In the genomic region with DNA sequence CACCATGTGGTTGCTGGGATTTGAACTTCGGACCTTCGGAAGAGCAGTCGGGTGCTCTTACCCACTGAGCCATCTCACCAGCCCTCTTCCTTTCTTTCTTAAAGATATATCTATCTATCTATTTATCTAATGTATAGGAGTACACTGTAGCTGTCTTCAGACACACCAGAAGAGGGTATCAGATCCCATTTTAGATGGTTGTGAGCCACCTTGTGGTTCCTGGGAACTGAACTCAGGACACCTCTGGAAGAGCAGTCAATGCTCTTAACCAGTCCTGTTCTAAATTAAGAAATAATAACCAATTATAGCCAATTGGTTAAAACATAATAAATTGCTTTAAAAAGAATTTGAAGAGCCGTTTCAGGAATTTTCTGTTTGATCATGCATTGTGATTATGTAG, we compare ENCODE assay signal across 9 mouse cellular contexts. TPM values are rescaled to one million over a fixed set of nuclear protein-coding genes. Genes with fewer than 3 reads are reported as not detected.
DNase-seq lines count a peak whose midpoint lies in the region; ATAC-seq lines count a peak whose summit lies in the region.
"Had no signal": no experiment of that assay in that cellular context is flagged by ENCODE, and none has a peak within 500 bp of the region (broad histone marks: within the 10 kb centered on the region; RNA-seq: fewer than 3 reads in every experiment).

No protein-coding gene starts in this region.

- H3K4me2 ChIP-seq in heart, embryonic 16.5 days (ENCODE audit: low read depth, low read length) = peak overlapping the region; percentile 74
- peak overlapping the region; percentile 61 for H3K4me2 ChIP-seq in hindbrain, embryonic 14.5 days (replicated peaks)
- H3K4me2 ChIP-seq in midbrain, embryonic 13.5 days (replicated peaks) = peak overlapping the region; percentile 62

- H3K27me3 ChIP-seq in heart, embryonic 16.5 days (ENCODE audit: control insufficient read depth, insufficient read depth, low read length) = no peaks in the 10 kb centered on the region
- no peaks in the 10 kb centered on the region for H3K27me3 ChIP-seq in hindbrain, embryonic 14.5 days (ENCODE audit: control insufficient read depth, insufficient read depth, low read length)
- 0 out of 2 replicates have a peak, but pooled peaks cover 4% of the 10 kb centered on the region for H3K27me3 ChIP-seq in midbrain, embryonic 13.5 days
- H3K27me3 ChIP-seq: Patski had no signal

- H3K27ac ChIP-seq in heart, embryonic 16.5 days (ENCODE audit: low read length) = no peak overlapping the region
- H3K27ac ChIP-seq in hindbrain, embryonic 14.5 days = no peak overlapping the region
- H3K27ac ChIP-seq in midbrain, embryonic 13.5 days = no peak overlapping the region

- H3K36me3 ChIP-seq in heart, embryonic 16.5 days (ENCODE audit: control insufficient read depth, insufficient read depth) = 0 out of 2 replicates have a peak, but pooled peaks cover 4% of the 10 kb centered on the region
- H3K36me3 ChIP-seq in hindbrain, embryonic 14.5 days (replicated peaks; ENCODE audit: control insufficient read depth, insufficient read depth) = no peaks in the 10 kb centered on the region
- no peaks in the 10 kb centered on the region for H3K36me3 ChIP-seq in midbrain, embryonic 13.5 days

- H3K9me3 ChIP-seq in heart, embryonic 16.5 days (replicated peaks; ENCODE audit: control insufficient read depth, low read length) = no peaks in the 10 kb centered on the region
- no peaks in the 10 kb centered on the region for H3K9me3 ChIP-seq in hindbrain, embryonic 14.5 days (ENCODE audit: control insufficient read depth, low read length)
- H3K9me3 ChIP-seq in midbrain, embryonic 13.5 days = no peaks in the 10 kb centered on the region

- H3K4me1 ChIP-seq in heart, embryonic 16.5 days (ENCODE audit: control insufficient read depth, insufficient read depth, low read length) = peaks cover 17% of the 10 kb centered on the region
- peaks cover 9% of the 10 kb centered on the region for H3K4me1 ChIP-seq in hindbrain, embryonic 14.5 days (replicated peaks; ENCODE audit: control insufficient read depth, insufficient read depth, low read length)
- peaks cover 22% of the 10 kb centered on the region for H3K4me1 ChIP-seq in midbrain, embryonic 13.5 days (replicated peaks)

- 52% methylated on average over 4 of the region's 4 CpGs for WGBS in heart, embryonic 16.5 days
- WGBS in hindbrain, embryonic 14.5 days = 65% methylated on average over 4 of the region's 4 CpGs
- 57% methylated on average over 4 of the region's 4 CpGs for WGBS in midbrain, embryonic 13.5 days

- ATAC-seq in heart, embryonic 16.5 days (replicated peaks; ENCODE audit: extremely low read depth, insufficient read depth, low FRiP score) = no peak
- no peak for ATAC-seq in hindbrain, embryonic 14.5 days (ENCODE audit: low FRiP score)
- no peak for ATAC-seq in midbrain, embryonic 13.5 days
- no peak for ATAC-seq in granulocyte monocyte progenitor cell, adult 5-6 weeks (replicated peaks; ENCODE audit: poor library complexity, severe bottlenecking)

- H3K4me3 ChIP-seq in heart, embryonic 16.5 days (ENCODE audit: low read length) = peak overlapping the region; percentile 95
- H3K4me3 ChIP-seq in hindbrain, embryonic 14.5 days (replicated peaks; ENCODE audit: low read length) = peak overlapping the region; percentile 80
- peak overlapping the region; percentile 88 for H3K4me3 ChIP-seq in midbrain, embryonic 13.5 days (replicated peaks)

- no peak for DNase-seq in heart, adult 11 months
- DNase-seq in ZHBTc4 (ENCODE audit: low read depth, low spot score) = peak; percentile 22
- DNase-seq in hindbrain, embryonic 14.5 days (ENCODE audit: low spot score) = no peak
- DNase-seq in adrenal gland, postnatal 10 days = no peak
- DNase-seq in urinary bladder, postnatal 36 days (ENCODE audit: low spot score in 2 of 2) = no peak

- no peak overlapping the region for H3K9ac ChIP-seq in heart, embryonic 16.5 days (ENCODE audit: low read length)
- H3K9ac ChIP-seq in hindbrain, embryonic 14.5 days = no peak overlapping the region
- H3K9ac ChIP-seq in midbrain, embryonic 13.5 days (replicated peaks) = no peak overlapping the region

RNA-seq across cellular contexts. Expression of gene Snrnp48, which starts 0.6 kb away (rescaled TPM):
- 23.4 and 25.2 TPM in 2 replicates for polyA plus RNA-seq in heart, embryonic 16.5 days (2015; fragmentation: Nextera tagmentation; extraction: Ambion mirVana)
- 21.2 and 26.0 TPM in 2 replicates for polyA plus RNA-seq in hindbrain, embryonic 14.5 days (2014; fragmentation: Nextera tagmentation; extraction: Ambion mirVana)
- polyA plus RNA-seq in midbrain, embryonic 13.5 days (2015; fragmentation: Nextera tagmentation; extraction: Ambion mirVana) = 35.5 and 36.0 TPM in 2 replicates
- 49.3 and 63.7 TPM in 2 replicates for total RNA-seq in granulocyte monocyte progenitor cell, adult 5-6 weeks (2014; fragmentation: Nextera tagmentation)
- total RNA-seq in granulocyte monocyte progenitor cell, adult 5-6 weeks (2017) = 94.5 and 134 TPM in 2 replicates
- total RNA-seq in adrenal gland, postnatal 10 days (2021) = 10 to 100 TPM; 16.1 to 23.9 TPM

RNA-seq across cellular contexts. Expression of gene Dsp, which starts 53.1 kb away (rescaled TPM):
- 40.0 and 44.1 TPM in 2 replicates for polyA plus RNA-seq in heart, embryonic 16.5 days (2015; fragmentation: Nextera tagmentation; extraction: Ambion mirVana)
- 0.35 and 0.42 TPM in 2 replicates for polyA plus RNA-seq in hindbrain, embryonic 14.5 days (2014; fragmentation: Nextera tagmentation; extraction: Ambion mirVana)
- polyA plus RNA-seq in midbrain, embryonic 13.5 days (2015; fragmentation: Nextera tagmentation; extraction: Ambion mirVana) = 0.09 and 0.15 TPM in 2 replicates
- 0.95 and 3.2 TPM in 2 replicates for total RNA-seq in granulocyte monocyte progenitor cell, adult 5-6 weeks (2014; fragmentation: Nextera tagmentation)
- 0.57 and 0.95 TPM in 2 replicates for total RNA-seq in granulocyte monocyte progenitor cell, adult 5-6 weeks (2017)
- total RNA-seq in adrenal gland, postnatal 10 days (2021) = 1 to 10 TPM; 3.0 to 5.2 TPM

Comparison
In these comparisons a context has a peak if more than half of its experiments do, and no peak if none do; other contexts are left out.
1. RNA of gene Dsp, which starts 53.1 kb away (polyA plus RNA-seq): 40.0 to 44.1 TPM in heart, embryonic 16.5 days; 0.35 to 0.42 TPM in hindbrain, embryonic 14.5 days and 0.09 to 0.15 TPM in midbrain, embryonic 13.5 days; every median in the first group is over 10 times any median in the second.
2. Peak in every context shown above with its lines, with median percentiles within 50 percentile points of each other: H3K4me2 ChIP-seq and H3K4me3 ChIP-seq.